Mouse (Mus musculus) liver, embryonic 15.5 days (tissue): ENCODE measurements at regions not wholly inside any gene's neighbourhood (a gene's known extent, or its start where the extent isn't known, plus 50 kb on each side); places are given as distances from the start of the nearest gene placed in this dataset.
"Not testable (repeated sequence)": the region's sequence is repeated elsewhere in the genome, so short reads cannot be mapped to it uniquely, and the experiment has no call there.

ENCODE experiments used
- ATAC-seq: fragments of 200-750 bp; cut with Nextera tagmentation; 2 replicates; pipeline ENCODE4 v1.8.0; 2017; ENCODE audit warnings: moderate number of reproducible peaks, mild to moderate bottlenecking, moderate library complexity; ENCODE audit not compliant: insufficient read depth
- H3K27ac ChIP-seq: fragments of 300-500 bp; sonication (generic); replicated peaks from 2 replicates; pipeline ENCODE4 v1.5.1; 2015; ENCODE audit warnings: mild to moderate bottlenecking, inconsistent platforms
- H3K27me3 ChIP-seq: fragments of 300-500 bp; sonication (generic); 2 replicates; pipeline ENCODE4 v1.6.1; 2015; ENCODE audit warnings: mild to moderate bottlenecking, inconsistent platforms
- H3K36me3 ChIP-seq: fragments of 300-500 bp; sonication (generic); replicated peaks from 2 replicates; pipeline ENCODE4 v1.6.1; 2015; ENCODE audit warnings: moderate library complexity, mild to moderate bottlenecking, inconsistent platforms
- H3K4me1 ChIP-seq: fragments of 300-500 bp; sonication (generic); replicated peaks from 2 replicates; pipeline ENCODE4 v1.6.1; 2015; ENCODE audit warnings: inconsistent platforms
- H3K4me2 ChIP-seq: fragments of 300-500 bp; sonication (generic); 2 replicates; pipeline ENCODE4 v1.6.1; 2015; ENCODE audit warnings: moderate library complexity, mild to moderate bottlenecking, inconsistent platforms
- H3K4me3 ChIP-seq: fragments of 300-500 bp; sonication (generic); replicated peaks from 2 replicates; pipeline ENCODE4 v1.5.1; 2015; ENCODE audit warnings: mild to moderate bottlenecking, inconsistent platforms
- H3K9ac ChIP-seq: fragments of 300-500 bp; sonication (generic); 2 replicates; pipeline ENCODE4 v1.6.1; 2015; ENCODE audit warnings: moderate library complexity, mild to moderate bottlenecking, inconsistent platforms
- H3K9me3 ChIP-seq: fragments of 300-500 bp; sonication (generic); replicated peaks from 2 replicates; pipeline ENCODE4 v1.6.1; 2016; ENCODE audit warnings: inconsistent platforms
- WGBS: fragments of 180-500 bp; shearing (Covaris S2); methylation state at CpG from one replicate; pipeline ENCODE4 v1.1.7; 2015; ENCODE audit warnings: mixed read lengths; ENCODE audit not compliant: insufficient replicate concordance; 5-methylcytosine and 5-hydroxymethylcytosine counted together

DNA sequence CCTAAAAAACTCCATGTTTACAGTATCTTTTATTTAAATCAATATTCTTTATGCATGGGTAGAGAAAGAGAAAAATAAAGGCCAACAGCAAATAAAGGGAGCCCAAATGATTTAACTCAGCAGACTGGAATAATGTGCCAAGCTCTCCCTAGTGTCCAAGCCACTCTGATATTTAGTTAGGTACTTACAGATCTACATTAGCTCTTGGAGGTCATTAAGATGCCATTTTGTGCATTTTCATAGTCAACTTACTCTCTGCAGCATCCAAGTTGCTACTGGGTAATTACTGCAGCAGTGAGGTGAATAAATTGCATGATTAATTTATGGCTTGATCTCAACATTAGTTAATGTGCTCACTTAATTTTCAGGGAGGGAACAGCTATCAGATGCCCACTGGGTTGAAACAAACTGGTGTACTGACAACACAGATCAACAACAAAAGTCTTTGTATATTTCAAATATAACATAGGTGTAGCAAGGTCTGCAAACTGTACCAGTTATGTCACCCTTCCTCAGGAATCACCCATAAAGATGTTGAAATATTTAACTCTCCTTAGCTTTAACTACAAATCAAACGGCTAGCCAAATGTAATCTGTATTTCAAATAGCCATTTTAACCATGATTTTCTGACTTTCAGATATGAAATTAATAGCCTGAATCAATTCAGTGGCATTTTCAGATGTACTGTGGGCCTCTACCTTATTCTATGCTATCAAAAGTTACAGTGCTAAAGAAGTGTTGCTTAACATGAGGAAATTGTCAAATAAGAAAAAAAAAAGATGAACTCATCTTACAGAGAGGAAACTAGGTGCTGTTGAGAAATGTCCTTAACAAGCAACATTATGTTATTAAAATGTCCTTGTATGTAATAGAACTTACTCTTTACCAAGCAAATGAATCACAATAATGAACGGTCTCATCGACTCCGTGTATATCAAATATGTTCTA is 163.8 kb upstream of the Hapln1 start:
- 79% methylated on average over 4 of the region's 4 CpGs for WGBS
- no peak overlapping the region for H3K27ac ChIP-seq
- no peaks in the 10 kb centered on the region for H3K27me3 ChIP-seq
- no peak overlapping the region for H3K4me2 ChIP-seq
- no peak overlapping the region for H3K9ac ChIP-seq
- H3K36me3 ChIP-seq, result no peaks in the 10 kb centered on the region
- H3K9me3 ChIP-seq, result no peaks in the 10 kb centered on the region
- H3K4me1 ChIP-seq, result no peaks in the 10 kb centered on the region
- ATAC-seq, result no peak
- H3K4me3 ChIP-seq, result no peak overlapping the region

DNA sequence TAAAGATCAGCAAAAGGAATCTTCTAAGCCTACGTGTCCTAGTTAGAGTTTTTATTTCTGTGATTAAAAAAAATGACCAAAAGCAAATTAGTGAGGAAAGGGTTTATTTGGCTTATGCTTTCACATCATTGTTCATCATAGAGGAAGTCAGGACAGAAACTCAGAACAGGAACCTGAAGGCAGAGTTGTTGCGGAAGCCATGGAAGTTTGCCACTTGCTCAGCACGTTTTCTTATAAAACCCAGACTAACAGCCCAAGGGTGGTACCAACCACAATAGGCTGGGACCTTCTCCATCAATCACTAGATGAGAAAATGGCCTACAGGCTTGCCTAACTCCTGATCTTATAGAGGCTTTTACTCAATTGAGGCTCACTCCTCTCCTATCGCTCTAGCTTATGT is 161.2 kb upstream of the Hapln1 start:
- no peak for ATAC-seq
- Histone ChIP-seq H3K9ac (no peak overlapping the region), H3K4me1 (no peaks in the 10 kb centered on the region), H3K4me2 (no peak overlapping the region), H3K9me3 (no peaks in the 10 kb centered on the region), H3K27ac (no peak overlapping the region), H3K27me3 (no peaks in the 10 kb centered on the region), H3K4me3 (no peak overlapping the region), H3K36me3 (no peaks in the 10 kb centered on the region)
- WGBS, result 73% methylated on average over 4 of the region's 4 CpGs

DNA sequence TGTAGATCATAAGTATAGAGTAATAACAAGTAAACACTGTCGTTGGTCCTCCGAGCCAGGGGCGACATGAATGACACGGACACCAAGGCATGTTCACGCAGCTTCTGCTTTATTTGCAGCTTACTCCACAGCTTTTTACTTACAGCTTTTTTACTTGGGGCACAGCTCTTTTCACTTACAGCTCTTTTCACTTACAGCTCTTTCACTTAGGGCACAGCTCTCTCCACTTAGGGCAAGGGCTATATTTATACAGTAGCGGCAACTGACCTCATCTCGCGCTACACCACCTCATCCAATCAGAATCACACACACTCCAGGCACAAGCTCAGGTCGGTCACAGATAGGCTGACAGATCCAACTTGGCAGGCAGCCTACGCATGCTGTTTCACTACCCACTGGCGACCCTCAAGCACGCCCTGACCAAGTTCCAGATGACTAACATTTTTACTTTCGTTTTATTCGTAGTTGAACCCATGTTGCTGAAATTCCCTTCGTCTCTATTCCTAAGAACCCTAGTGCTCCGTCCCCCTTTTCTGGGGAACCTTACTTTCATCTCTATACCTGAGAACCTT is 155.9 kb upstream of the Hapln1 start:
- H3K27ac ChIP-seq, H3K27me3 ChIP-seq, H3K4me2 ChIP-seq, H3K4me3 ChIP-seq, H3K9ac ChIP-seq, H3K36me3 ChIP-seq, ATAC-seq, H3K9me3 ChIP-seq, H3K4me1 ChIP-seq: not testable (repeated sequence)
- WGBS, result 77% methylated on average over 16 of the region's 16 CpGs

DNA sequence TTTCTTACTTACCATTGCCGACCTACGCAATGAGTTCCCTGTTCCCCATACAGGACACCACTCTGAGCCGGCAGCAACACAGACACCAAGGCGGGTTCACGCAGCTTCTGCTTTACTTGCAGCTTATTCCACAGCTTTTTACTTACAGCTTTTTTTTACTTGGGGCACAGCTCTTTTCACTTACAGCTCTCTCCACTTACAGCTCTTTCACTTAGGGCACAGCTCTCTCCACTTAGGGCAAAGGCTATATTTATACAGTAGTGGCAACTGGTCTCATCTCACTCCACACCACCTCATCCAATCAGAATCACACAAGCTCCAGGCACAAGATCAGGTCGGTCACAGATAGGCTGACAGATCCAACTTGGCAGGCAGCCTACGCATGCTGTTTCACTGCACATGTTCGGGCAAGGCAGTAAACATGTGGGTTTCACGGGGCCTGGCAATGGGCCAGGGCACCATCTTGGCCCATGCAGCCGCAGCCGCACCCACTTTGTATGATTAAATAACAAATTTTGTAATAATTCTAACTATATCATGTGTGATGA is 154.9 kb upstream of the Hapln1 start:
- Histone ChIP-seq H3K27ac (no peak overlapping the region), H3K4me1 (no peaks in the 10 kb centered on the region), H3K4me3 (no peak overlapping the region), H3K36me3 (no peaks in the 10 kb centered on the region), H3K9ac (no peak overlapping the region), H3K4me2 (no peak overlapping the region), H3K9me3 (no peaks in the 10 kb centered on the region), H3K27me3 (no peaks in the 10 kb centered on the region)
- 70% methylated on average over 11 of the region's 11 CpGs for WGBS
- peak; percentile 22; the same call in 1 of the 2 replicates for ATAC-seq

DNA sequence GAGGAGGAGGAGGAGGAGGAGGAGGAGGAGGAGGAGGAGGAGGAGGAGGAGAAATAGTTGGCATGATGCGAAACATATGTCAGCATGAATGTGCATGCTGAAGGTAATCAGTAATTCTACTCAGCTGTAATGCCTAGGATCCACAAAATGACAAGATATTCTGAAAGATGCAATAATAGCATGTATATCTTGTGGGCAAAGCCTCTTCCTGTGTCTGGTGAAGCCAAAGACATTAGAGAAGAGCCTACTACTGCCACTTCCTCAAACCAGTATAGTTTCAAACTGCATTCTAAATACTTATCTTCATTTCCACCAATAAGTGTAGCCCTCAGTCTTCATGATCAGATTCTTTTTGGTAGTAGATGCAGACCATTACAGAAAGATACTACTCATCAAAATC is 152.2 kb upstream of the Hapln1 start:
- WGBS, result 76% methylated on average over 1 of the region's 1 CpGs

DNA sequence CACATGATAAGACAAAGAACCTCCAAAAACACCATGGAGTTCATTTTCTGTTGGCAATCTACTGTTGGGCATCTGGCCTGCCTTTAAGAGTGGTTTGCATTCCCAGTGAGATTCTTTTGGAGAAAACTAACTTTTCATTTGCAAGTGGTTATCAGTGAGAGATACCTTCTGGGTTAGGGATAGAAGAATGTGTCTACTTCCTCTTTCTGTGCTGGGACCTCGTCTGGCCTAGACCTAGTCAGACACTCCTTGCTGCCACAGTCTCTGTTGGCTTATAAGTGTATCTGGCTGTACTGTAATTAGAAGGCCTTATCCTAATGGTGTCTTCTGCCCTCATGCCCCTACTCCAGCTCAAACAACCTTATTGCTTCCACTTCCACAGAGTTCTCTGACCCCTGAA is 150.4 kb upstream of the Hapln1 start:
- no peak overlapping the region for H3K9ac ChIP-seq
- H3K27ac ChIP-seq, result no peak overlapping the region
- H3K4me1 ChIP-seq, result no peaks in the 10 kb centered on the region
- no peak overlapping the region for H3K4me3 ChIP-seq
- 0% methylated on average over 1 of the region's 1 CpGs for WGBS
- no peaks in the 10 kb centered on the region for H3K9me3 ChIP-seq
- H3K4me2 ChIP-seq, result no peak overlapping the region
- H3K36me3 ChIP-seq, result no peaks in the 10 kb centered on the region
- H3K27me3 ChIP-seq, result no peaks in the 10 kb centered on the region
- ATAC-seq, result no peak

More for the DNA sequence above, 152.2 kb upstream of the Hapln1 start:
- Histone ChIP-seq H3K4me1 (no peaks in the 10 kb centered on the region), H3K9ac (no peak overlapping the region), H3K27me3 (no peaks in the 10 kb centered on the region), H3K4me2 (no peak overlapping the region), H3K9me3 (no peaks in the 10 kb centered on the region), H3K4me3 (no peak overlapping the region), H3K27ac (no peak overlapping the region), H3K36me3 (no peaks in the 10 kb centered on the region)
- no peak for ATAC-seq

DNA sequence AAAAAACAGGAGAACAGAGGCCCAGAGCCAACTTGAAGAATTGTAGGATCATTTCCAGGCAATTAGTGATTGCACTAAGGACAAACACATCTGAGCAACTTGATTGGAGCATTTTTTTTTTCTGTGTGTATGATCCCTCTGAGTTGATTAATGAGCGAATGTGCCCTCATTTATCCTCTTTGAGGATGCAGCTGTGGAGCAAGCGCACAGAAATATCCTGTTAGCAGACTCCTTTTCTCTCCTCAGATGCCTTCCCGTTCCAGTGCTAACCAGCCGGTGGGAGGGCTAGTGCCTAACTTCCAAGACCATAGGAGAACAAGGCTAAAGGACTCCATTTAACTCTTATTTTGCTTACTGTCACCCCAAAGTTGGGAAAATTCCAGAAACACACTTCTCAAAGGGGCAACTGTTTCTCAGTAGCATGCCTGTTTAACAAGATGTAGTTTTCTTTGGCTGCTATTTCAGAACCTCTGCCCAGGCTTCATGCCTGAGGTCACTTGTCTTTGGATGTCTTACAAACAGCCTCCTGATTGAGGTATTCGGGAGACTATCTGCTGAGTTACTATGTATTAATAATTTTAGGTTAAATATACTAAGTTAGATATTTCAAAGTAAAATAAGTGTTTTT is 144.8 kb upstream of the Hapln1 start:
- no peak for ATAC-seq
- Histone ChIP-seq H3K27ac (no peak overlapping the region), H3K27me3 (no peaks in the 10 kb centered on the region), H3K4me1 (no peaks in the 10 kb centered on the region), H3K9ac (no peak overlapping the region), H3K9me3 (no peaks in the 10 kb centered on the region), H3K4me2 (no peak overlapping the region), H3K36me3 (no peaks in the 10 kb centered on the region), H3K4me3 (no peak overlapping the region)
- WGBS, result 53% methylated on average over 5 of the region's 5 CpGs

DNA sequence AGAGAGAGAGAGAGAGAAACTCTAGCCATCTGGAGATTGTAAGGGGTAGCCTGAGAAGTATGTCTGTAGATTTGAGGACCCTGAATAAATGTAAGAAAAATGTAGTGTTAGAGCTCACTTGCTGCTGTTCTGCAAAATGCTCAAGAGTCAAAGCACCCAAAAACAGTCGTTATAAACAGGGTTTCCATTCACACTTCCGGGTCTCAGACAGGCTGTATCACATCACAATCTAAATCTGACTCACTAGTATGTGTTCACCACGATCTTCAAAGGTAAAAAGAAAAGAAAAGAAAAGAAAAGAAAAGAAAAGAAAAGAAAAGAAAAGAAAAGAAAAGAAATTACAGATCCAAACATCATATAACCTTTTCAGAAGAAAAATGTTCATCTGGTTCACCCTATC is 143.7 kb upstream of the Hapln1 start:
- Histone ChIP-seq H3K27me3 (no peaks in the 10 kb centered on the region), H3K4me2 (no peak overlapping the region), H3K9me3 (no peaks in the 10 kb centered on the region), H3K36me3 (no peaks in the 10 kb centered on the region), H3K4me1 (no peaks in the 10 kb centered on the region), H3K27ac (no peak overlapping the region), H3K9ac (no peak overlapping the region), H3K4me3 (no peak overlapping the region)
- WGBS, result 33% methylated on average over 3 of the region's 3 CpGs
- ATAC-seq, result no peak

DNA sequence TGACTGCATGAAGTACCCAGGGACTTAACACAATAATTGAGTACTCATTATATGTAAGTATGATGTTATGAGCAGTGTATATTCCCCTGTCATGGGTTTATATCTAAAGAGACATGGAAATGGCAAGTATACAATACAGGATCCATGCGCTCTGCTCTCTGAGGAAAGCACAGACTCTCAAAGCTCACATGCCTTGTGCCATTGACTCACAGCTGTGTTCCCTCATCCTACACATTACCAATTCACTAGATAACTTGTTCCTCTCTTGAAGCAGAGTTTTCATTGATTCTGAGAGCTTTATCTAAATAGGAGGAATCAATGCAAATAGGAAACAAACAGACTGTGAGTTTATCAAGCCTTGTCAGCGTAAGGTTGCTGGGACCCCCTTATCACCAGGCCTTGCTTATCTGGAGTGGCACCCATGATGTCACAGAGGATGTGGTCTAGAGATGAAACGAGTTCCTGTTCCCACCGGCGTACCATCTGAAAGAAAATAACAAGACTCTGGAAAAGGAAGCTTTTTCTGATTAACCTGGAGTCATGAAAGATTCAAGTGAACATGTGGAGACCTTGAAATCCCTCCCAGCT is 138.4 kb upstream of the Hapln1 start:
- Histone ChIP-seq H3K27me3 (no peaks in the 10 kb centered on the region), H3K9me3 (no peaks in the 10 kb centered on the region), H3K27ac (no peak overlapping the region), H3K4me1 (no peaks in the 10 kb centered on the region), H3K4me2 (no peak overlapping the region), H3K9ac (no peak overlapping the region), H3K4me3 (no peak overlapping the region), H3K36me3 (no peaks in the 10 kb centered on the region)
- 20% methylated on average over 5 of the region's 5 CpGs for WGBS
- no peak for ATAC-seq

DNA sequence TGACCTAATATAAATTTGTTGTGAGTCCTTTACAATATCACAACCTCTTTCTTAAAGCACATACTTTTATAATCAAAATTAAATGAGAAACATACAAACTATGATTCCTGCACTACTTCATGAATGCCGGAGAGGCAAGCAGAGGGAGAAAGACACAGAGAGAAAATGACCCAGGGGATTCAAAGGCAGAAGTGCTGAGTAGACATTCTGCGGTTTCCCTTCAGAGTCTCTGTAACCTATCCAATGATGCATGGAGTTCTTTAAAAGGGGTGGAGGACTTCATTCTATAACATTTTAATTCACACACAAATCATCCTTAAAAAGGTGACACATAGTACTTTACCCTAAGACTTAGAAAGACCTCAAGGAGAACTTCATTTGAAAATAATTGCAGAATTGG is 129.1 kb upstream of the Hapln1 start:
- Histone ChIP-seq H3K27ac (no peak overlapping the region), H3K4me3 (no peak overlapping the region), H3K36me3 (no peaks in the 10 kb centered on the region), H3K4me2 (no peak overlapping the region), H3K9ac (no peak overlapping the region), H3K9me3 (no peaks in the 10 kb centered on the region), H3K27me3 (no peaks in the 10 kb centered on the region), H3K4me1 (no peaks in the 10 kb centered on the region)
- 66% methylated on average over 2 of the region's 2 CpGs for WGBS
- no peak for ATAC-seq
